ENCODE assay signal across 18 mouse cellular contexts in the genomic region with DNA sequence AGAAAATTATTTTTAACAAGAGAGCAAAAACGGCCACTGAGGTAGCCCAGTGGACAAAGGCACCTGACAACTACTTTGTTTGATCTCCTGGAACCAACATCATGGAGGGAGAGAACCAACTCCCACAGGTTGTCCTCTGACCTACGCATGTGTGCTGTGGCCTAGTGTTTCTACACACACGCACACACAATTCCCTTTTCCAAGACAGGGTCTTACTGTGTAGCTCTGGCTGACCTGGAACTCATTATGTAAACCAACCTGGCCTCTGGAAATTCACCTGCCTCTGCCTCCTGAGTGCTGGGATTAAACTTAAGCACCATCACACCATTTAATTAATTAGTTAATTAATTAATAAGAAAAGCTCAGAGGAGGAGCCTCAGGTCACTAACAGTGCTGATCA. TPM values are rescaled to one million over a fixed set of nuclear protein-coding genes. Genes with fewer than 3 reads are reported as not detected.
DNase-seq lines count a peak whose midpoint lies in the region; ATAC-seq and TF ChIP-seq lines count a peak whose summit lies in the region.
"Had no signal": no experiment of that assay in that cellular context is flagged by ENCODE, and none has a peak within 500 bp of the region (broad histone marks: within the 10 kb centered on the region; RNA-seq: fewer than 3 reads in every experiment).

No protein-coding gene starts in this region.

- H3K4me1 ChIP-seq in heart, embryonic 13.5 days: peaks cover 76% of the 10 kb centered on the region
- H3K4me1 ChIP-seq in midbrain, embryonic 14.5 days (ENCODE audit: control insufficient read depth, insufficient read depth, low read length): peaks cover 24% of the 10 kb centered on the region
- 0 out of 2 replicates have a peak, but pooled peaks cover 4% of the 10 kb centered on the region for H3K4me1 ChIP-seq in midbrain, postnatal 0 days (ENCODE audit: insufficient read depth, low read length)
- H3K4me1 ChIP-seq: embryonic facial prominence, embryonic 13.5 days had no signal

- no peak overlapping the region for H3K4me3 ChIP-seq in heart, embryonic 13.5 days
- no peak overlapping the region for H3K4me3 ChIP-seq in layer of hippocampus, adult 2 months
- no peak overlapping the region for H3K4me3 ChIP-seq in midbrain, embryonic 14.5 days (replicated peaks; ENCODE audit: low read depth, low read length)
- H3K4me3 ChIP-seq in midbrain, postnatal 0 days (ENCODE audit: low read depth, low read length): no peak overlapping the region
- H3K4me3 ChIP-seq: embryonic facial prominence, embryonic 13.5 days; limb, embryonic 13.5 days had no signal

- no peaks in the 10 kb centered on the region for H3K27me3 ChIP-seq in heart, embryonic 13.5 days (replicated peaks)
- H3K27me3 ChIP-seq in midbrain, embryonic 14.5 days (ENCODE audit: control insufficient read depth, insufficient read depth, low read length): no peaks in the 10 kb centered on the region
- no peaks in the 10 kb centered on the region for H3K27me3 ChIP-seq in midbrain, postnatal 0 days (ENCODE audit: insufficient read depth, low read length)
- H3K27me3 ChIP-seq: embryonic facial prominence, embryonic 13.5 days; limb, embryonic 13.5 days had no signal

- 61% methylated on average over 3 of the region's 3 CpGs for WGBS in heart, embryonic 13.5 days
- WGBS in midbrain, embryonic 14.5 days: 82% methylated on average over 3 of the region's 3 CpGs
- 84% methylated on average over 3 of the region's 3 CpGs for WGBS in midbrain, postnatal 0 days

- TF ChIP-seq CTCF in layer of hippocampus, adult 2 months (conservative IDR thresholded peaks at IDR 0.05): no peak
- no peak for TF ChIP-seq CTCF in midbrain, postnatal 0 days (IDR thresholded peaks at IDR 0.05)

- DNase-seq in heart, postnatal 10 days: no peak
- DNase-seq in layer of hippocampus, adult 2 months (ENCODE audit: low spot score in 2 of 2): no peak
- DNase-seq in layer of hippocampus, adult 9-10 months (ENCODE audit: low spot score): no peak
- no peak for DNase-seq in midbrain, embryonic 14.5 days
- DNase-seq in midbrain, postnatal 0 days (ENCODE audit: low spot score): no peak
- DNase-seq in lung, postnatal 10 days: no peak
- DNase-seq: cerebellum, adult 8-10 months; gastrocnemius, postnatal 14 days; kidney, adult 11 months; lung, adult 18-20 months; lung, postnatal 36 days; right cerebral cortex, postnatal 25 days; thymus, postnatal 14 days had no signal

- no peak overlapping the region for H3K4me2 ChIP-seq in heart, embryonic 13.5 days
- no peak overlapping the region for H3K4me2 ChIP-seq in midbrain, embryonic 14.5 days (ENCODE audit: low read length)
- H3K4me2 ChIP-seq in midbrain, postnatal 0 days (ENCODE audit: low read depth, low read length, poor library complexity, severe bottlenecking): no peak overlapping the region
- H3K4me2 ChIP-seq: embryonic facial prominence, embryonic 13.5 days; limb, embryonic 13.5 days had no signal

- H3K9ac ChIP-seq in heart, embryonic 13.5 days: no peak overlapping the region; the same call in 1 of the 2 replicates
- H3K9ac ChIP-seq in midbrain, embryonic 14.5 days (replicated peaks; ENCODE audit: low read length): no peak overlapping the region
- H3K9ac ChIP-seq in midbrain, postnatal 0 days (replicated peaks; ENCODE audit: low read length, poor library complexity, severe bottlenecking): no peak overlapping the region
- H3K9ac ChIP-seq: embryonic facial prominence, embryonic 13.5 days; limb, embryonic 13.5 days had no signal

- no peaks in the 10 kb centered on the region for H3K9me3 ChIP-seq in heart, embryonic 13.5 days
- no peaks in the 10 kb centered on the region for H3K9me3 ChIP-seq in midbrain, embryonic 14.5 days (ENCODE audit: control insufficient read depth, low read length)
- H3K9me3 ChIP-seq in midbrain, postnatal 0 days (ENCODE audit: low read length): no peaks in the 10 kb centered on the region
- H3K9me3 ChIP-seq: embryonic facial prominence, embryonic 13.5 days; limb, embryonic 13.5 days had no signal

- intact Hi-C loops in heart, postnatal 10 days (cut with DNase I): no loop called here

- H3K27ac ChIP-seq in heart, embryonic 13.5 days (replicated peaks): peak overlapping the region; percentile 94
- peak overlapping the region; percentile 47; the same call in 1 of the 2 replicates for H3K27ac ChIP-seq in layer of hippocampus, adult 2 months
- H3K27ac ChIP-seq in midbrain, embryonic 14.5 days (replicated peaks; ENCODE audit: low read depth, low read length): peak overlapping the region; percentile 55; the same call in 1 of the 2 replicates
- no peak overlapping the region for H3K27ac ChIP-seq in midbrain, postnatal 0 days (ENCODE audit: low read depth, low read length)
- H3K27ac ChIP-seq: kidney, postnatal 0 days; limb, embryonic 13.5 days had no signal

- H3K36me3 ChIP-seq in heart, embryonic 13.5 days: peaks cover 84% of the 10 kb centered on the region
- H3K36me3 ChIP-seq in midbrain, embryonic 14.5 days (ENCODE audit: control insufficient read depth, insufficient read depth, low read length): peaks cover 87% of the 10 kb centered on the region
- H3K36me3 ChIP-seq in midbrain, postnatal 0 days (ENCODE audit: insufficient read depth, low read length): peaks cover 62% of the 10 kb centered on the region
- H3K36me3 ChIP-seq: G1E had no signal

- no peak for ATAC-seq in heart, embryonic 13.5 days (ENCODE audit: extremely low read depth, insufficient number of reproducible peaks, low FRiP score, low TSS enrichment)
- no peak for ATAC-seq in midbrain, embryonic 14.5 days (ENCODE audit: low FRiP score, low TSS enrichment)
- ATAC-seq in midbrain, postnatal 0 days (ENCODE audit: low FRiP score): no peak

RNA-seq across cellular contexts. Expression of a gene that starts 54.0 kb away (rescaled TPM):
- polyA plus RNA-seq in heart, embryonic 13.5 days (2015; fragmentation: Nextera tagmentation; extraction: Ambion mirVana): 93.7 and 99.8 TPM in 2 replicates
- 100 to 1,000 TPM; 248 to 271 TPM for total RNA-seq in heart, postnatal 10 days (2021)
- 10 to 100 TPM; 27.4 to 34.2 TPM for total RNA-seq in layer of hippocampus, adult 2 months (2021)
- polyA plus RNA-seq in midbrain, embryonic 14.5 days (2014; fragmentation: Nextera tagmentation; extraction: Ambion mirVana): 28.0 and 29.4 TPM in 2 replicates
- total RNA-seq in midbrain, postnatal 0 days (2014; rRNA removed): 51.4 and 55.8 TPM in 2 replicates
- 50.2 and 52.2 TPM in 2 replicates for polyA plus RNA-seq in midbrain, postnatal 0 days (2015; fragmentation: Nextera tagmentation; extraction: Ambion mirVana)
